Mouse (Mus musculus): ENCODE measurements around the gene Fgfr2.

DNA sequence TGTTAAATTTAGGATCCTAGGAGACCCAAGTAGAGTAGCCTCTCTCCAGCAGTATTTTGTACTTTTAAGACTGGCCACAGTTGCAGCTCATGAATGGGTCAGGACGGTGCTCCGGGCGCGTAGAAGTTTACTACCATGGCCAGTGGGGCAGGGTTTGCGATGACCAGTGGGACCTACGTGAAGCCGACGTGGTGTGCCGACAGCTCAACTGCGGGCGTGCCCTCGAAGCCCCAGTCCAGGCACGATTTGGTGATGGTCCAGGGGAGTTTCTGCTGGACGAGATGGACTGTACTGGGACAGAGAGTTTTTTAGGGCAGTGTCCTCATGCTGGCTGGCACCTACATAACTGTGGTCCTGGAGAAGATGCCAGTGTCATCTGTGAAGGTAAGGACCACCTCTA lies 1935.2 kb downstream of the Fgfr2 start:
- no peak for TF ChIP-seq POLR2A (IDR thresholded peaks at IDR 0.05; ENCODE audit: borderline replicate concordance, extremely low read depth, low read depth, low read length)
- TF ChIP-seq CTCF (IDR thresholded peaks at IDR 0.05; ENCODE audit: insufficient read depth, low read length) = no peak
